In genomic region chr8:122032741-122033140, GRCm38 (mm10) we compare ENCODE assay signal across 19 mouse cellular contexts.
A peak's percentile ranks its signal among the peaks of the same experiment; 100 is the strongest.
DNase-seq lines count a peak whose midpoint lies in the region; ATAC-seq lines count a peak whose summit lies in the region.
"Had no signal": no experiment of that assay in that cellular context is flagged by ENCODE, and none has a peak within 500 bp of the region (broad histone marks: within the 10 kb centered on the region; RNA-seq: fewer than 3 reads in every experiment).

No protein-coding gene starts in this region.

- peak; percentile 54; the same call in 1 of the 2 replicates for ATAC-seq in hindbrain, embryonic 11.5 days (ENCODE audit: low FRiP score)
- no peak for ATAC-seq in neural tube, embryonic 11.5 days (ENCODE audit: insufficient read depth, low FRiP score, low TSS enrichment)
- no peak for ATAC-seq in megakaryocyte-erythroid progenitor cell, adult 5-6 weeks (replicated peaks; ENCODE audit: low FRiP score, low TSS enrichment, poor library complexity, severe bottlenecking)
- ATAC-seq: liver, postnatal 0 days had no signal

- H3K36me3 ChIP-seq in heart, embryonic 10.5 days: 0 out of 2 replicates have a peak, but pooled peaks cover 2% of the 10 kb centered on the region
- H3K36me3 ChIP-seq in hindbrain, embryonic 11.5 days (ENCODE audit: control insufficient read depth, insufficient read depth, low read length): no peaks in the 10 kb centered on the region
- no peaks in the 10 kb centered on the region for H3K36me3 ChIP-seq in neural tube, embryonic 11.5 days (ENCODE audit: control insufficient read depth, insufficient read depth, low read length)
- H3K36me3 ChIP-seq: embryonic facial prominence, embryonic 13.5 days; midbrain, embryonic 13.5 days had no signal

- no peak for DNase-seq in heart, embryonic 10.5 days (ENCODE audit: low spot score)
- no peak for DNase-seq in heart, postnatal 25 days (ENCODE audit: low spot score)
- peak; percentile 80 for DNase-seq in adrenal gland, adult 2 months
- peak; percentile 48 for DNase-seq in hindbrain, embryonic 11.5 days (ENCODE audit: low spot score)
- DNase-seq in neural tube, embryonic 11.5 days (ENCODE audit: low spot score): peak; percentile 43
- DNase-seq in right cerebral cortex, adult 18-20 months: no peak
- DNase-seq in ovary, postnatal 36 days (ENCODE audit: low spot score): no peak
- DNase-seq: cerebellum, postnatal 14 days; gastrocnemius, postnatal 25 days; heart, postnatal 4 days; kidney, adult 2 months; liver, postnatal 0 days; lung, postnatal 4 days; thymus, postnatal 25 days had no signal

- H3K9me3 ChIP-seq in heart, embryonic 10.5 days: no peaks in the 10 kb centered on the region
- H3K9me3 ChIP-seq in hindbrain, embryonic 11.5 days (ENCODE audit: control insufficient read depth, low read length): no peaks in the 10 kb centered on the region
- H3K9me3 ChIP-seq in neural tube, embryonic 11.5 days (ENCODE audit: control insufficient read depth, low read length): no peaks in the 10 kb centered on the region
- H3K9me3 ChIP-seq: embryonic facial prominence, embryonic 13.5 days; midbrain, embryonic 13.5 days had no signal

- H3K4me1 ChIP-seq in heart, embryonic 10.5 days: peaks cover 79% of the 10 kb centered on the region
- peaks cover 4% of the 10 kb centered on the region for H3K4me1 ChIP-seq in hindbrain, embryonic 11.5 days (replicated peaks; ENCODE audit: control insufficient read depth, insufficient read depth, low read length)
- H3K4me1 ChIP-seq in neural tube, embryonic 11.5 days (ENCODE audit: control insufficient read depth, insufficient read depth, low read length): peaks cover 13% of the 10 kb centered on the region

- H3K27ac ChIP-seq in heart, embryonic 10.5 days: peak overlapping the region; percentile 70
- peak overlapping the region; percentile 44; the same call in 1 of the 2 replicates for H3K27ac ChIP-seq in hindbrain, embryonic 11.5 days (ENCODE audit: low read depth, low read length)
- no peak overlapping the region for H3K27ac ChIP-seq in neural tube, embryonic 11.5 days (ENCODE audit: low read depth, low read length)
- H3K27ac ChIP-seq: embryonic facial prominence, embryonic 13.5 days; midbrain, embryonic 13.5 days; stomach, postnatal 0 days had no signal

- 0 out of 2 replicates have a peak, but pooled peaks cover 8% of the 10 kb centered on the region for H3K27me3 ChIP-seq in heart, embryonic 10.5 days (ENCODE audit: insufficient read depth, poor library complexity, severe bottlenecking)
- no peaks in the 10 kb centered on the region for H3K27me3 ChIP-seq in hindbrain, embryonic 11.5 days (ENCODE audit: control insufficient read depth, insufficient read depth, low read length)
- H3K27me3 ChIP-seq in neural tube, embryonic 11.5 days (ENCODE audit: control insufficient read depth, insufficient read depth, low read length): no peaks in the 10 kb centered on the region
- H3K27me3 ChIP-seq: embryonic facial prominence, embryonic 13.5 days; midbrain, embryonic 13.5 days had no signal

- no peak overlapping the region for H3K4me3 ChIP-seq in heart, embryonic 10.5 days
- H3K4me3 ChIP-seq in hindbrain, embryonic 11.5 days (ENCODE audit: low read depth, low read length): no peak overlapping the region
- H3K4me3 ChIP-seq in neural tube, embryonic 11.5 days (ENCODE audit: low read depth, low read length): no peak overlapping the region
- H3K4me3 ChIP-seq: embryonic facial prominence, embryonic 13.5 days; midbrain, embryonic 13.5 days had no signal

- H3K4me2 ChIP-seq in hindbrain, embryonic 11.5 days (replicated peaks; ENCODE audit: low read depth, low read length): no peak overlapping the region
- H3K4me2 ChIP-seq in neural tube, embryonic 11.5 days (ENCODE audit: low read depth): no peak overlapping the region
- H3K4me2 ChIP-seq: embryonic facial prominence, embryonic 13.5 days; heart, embryonic 11.5 days; midbrain, embryonic 13.5 days had no signal

- no peak overlapping the region for H3K9ac ChIP-seq in hindbrain, embryonic 11.5 days (ENCODE audit: low read depth, low read length)
- no peak overlapping the region for H3K9ac ChIP-seq in neural tube, embryonic 11.5 days (ENCODE audit: low read length)
- H3K9ac ChIP-seq: embryonic facial prominence, embryonic 13.5 days; liver, postnatal 0 days; midbrain, embryonic 13.5 days had no signal

- intact Hi-C loops in heart, postnatal 25 days (cut with DNase I): no loop called here

- 40% methylated on average over 9 of the region's 9 CpGs for WGBS in heart, embryonic 10.5 days
- WGBS in hindbrain, embryonic 11.5 days: 41% methylated on average over 9 of the region's 9 CpGs
- 49% methylated on average over 9 of the region's 9 CpGs for WGBS in neural tube, embryonic 11.5 days

Comparison
In these comparisons a context has a peak if more than half of its experiments do, and no peak if none do; other contexts are left out.
1. DNase-seq: peak in adrenal gland, adult 2 months (single experiment), hindbrain, embryonic 11.5 days (single experiment) and neural tube, embryonic 11.5 days (single experiment); none in heart, embryonic 10.5 days (single experiment), heart, postnatal 25 days (single experiment), right cerebral cortex, adult 18-20 months (single experiment) and ovary, postnatal 36 days (single experiment).